Mouse (Mus musculus) bone marrow macrophage, adult 2 months (primary cell): ENCODE results near the gene Plekhm1. TPM values are rescaled to one million over a fixed set of nuclear protein-coding genes. Genes with fewer than 3 reads are reported as not detected.

Source experiments
- H3K27ac ChIP-seq: 2 replicates; pipeline ENCODE4 v1.5.1; 2012; ENCODE audit warnings: low read depth, low read length; ENCODE audit not compliant: insufficient read depth
- H3K4me1 ChIP-seq: 2 replicates; pipeline ENCODE4 v1.6.1; 2012; ENCODE audit warnings: low read length; ENCODE audit not compliant: control insufficient read depth, insufficient read depth
- H3K4me3 ChIP-seq: 2 replicates; pipeline ENCODE4 v1.5.1; 2012; ENCODE audit warnings: mild to moderate bottlenecking, low read length, moderate library complexity; ENCODE audit not compliant: insufficient read depth
- CTCF ChIP-seq: IDR thresholded peaks from 2 replicates; pipeline ENCODE4 v1.5.1; 2012; ENCODE audit warnings: low read depth, mild to moderate bottlenecking, low read length, moderate library complexity
- POLR2A ChIP-seq: IDR thresholded peaks from 2 replicates; pipeline ENCODE4 v1.6.1; 2012; ENCODE audit warnings: mild to moderate bottlenecking, low read depth, low read length, borderline replicate concordance
- polyA plus RNA-seq: library from polyadenylated mRNA; stranded (reverse); fragments of >200 nt; gene quantifications from 2 replicates; pipeline ENCODE4 v1.2.4, GENCODE M21; 2012; ENCODE audit not compliant: missing spikeins, insufficient read depth, insufficient read length

The Plekhm1 gene
- polyA plus RNA-seq, 1 experiment = 75.0 TPM

GRCm38 (mm10) chr11:103343881-103344280, 68.6 kb downstream of the Plekhm1 start:
- Histone ChIP-seq H3K4me3 (peak overlapping the region; percentile 27), H3K4me1 (peaks cover 51% of the 10 kb centered on the region), H3K27ac (no peak overlapping the region)
- TF ChIP-seq CTCF (no peak; the same call in 1 of the 2 replicates), POLR2A (no peak)

- no peak for TF ChIP-seq POLR2A
- TF ChIP-seq CTCF = no peak
- H3K4me1 ChIP-seq = peaks cover 51% of the 10 kb centered on the region
- no peak overlapping the region for H3K4me3 ChIP-seq
- H3K27ac ChIP-seq = no peak overlapping the region
Measured at GRCm38 (mm10) chr11:103343063-103343462, 69.4 kb downstream of the Plekhm1 start.

- TF ChIP-seq CTCF = no peak
- TF ChIP-seq POLR2A = no peak
- Histone ChIP-seq H3K4me1 (peaks cover 35% of the 10 kb centered on the region), H3K27ac (no peak overlapping the region)
Measured at GRCm38 (mm10) chr11:103340677-103341076, 71.8 kb downstream of the Plekhm1 start.

DNA sequence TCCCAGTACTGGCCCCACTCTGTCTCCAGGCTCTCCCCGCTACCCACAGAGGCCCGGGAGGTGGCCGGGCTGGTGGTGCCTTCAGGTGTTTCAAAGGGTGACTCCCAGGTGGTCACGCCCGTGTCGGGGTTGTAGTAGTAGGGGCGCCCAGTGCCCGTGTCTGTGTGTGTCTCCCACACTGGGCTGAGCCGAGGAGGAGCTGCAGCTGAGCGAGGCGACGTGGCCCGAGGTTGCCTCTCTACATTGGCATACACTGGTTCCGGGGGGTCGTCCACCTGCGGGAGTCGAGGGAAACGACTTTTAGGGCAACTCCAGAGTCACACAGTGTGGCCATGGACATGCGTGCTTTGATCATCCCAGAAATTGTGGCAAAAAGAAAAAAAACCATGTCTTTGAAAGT, 72.4 kb downstream of the Plekhm1 start:
- Histone ChIP-seq H3K27ac (no peak overlapping the region), H3K4me3 (no peak overlapping the region), H3K4me1 (peaks cover 29% of the 10 kb centered on the region)
- TF ChIP-seq POLR2A = no peak
- TF ChIP-seq CTCF = no peak

More at GRCm38 (mm10) chr11:103340677-103341076, 71.8 kb downstream of the Plekhm1 start:
- no peak overlapping the region for H3K4me3 ChIP-seq

GRCm38 (mm10) chr11:103339414-103340119, 72.9 kb downstream of the Plekhm1 start:
- no peak for TF ChIP-seq CTCF
- no peak for TF ChIP-seq POLR2A
- Histone ChIP-seq H3K4me1 (peaks cover 24% of the 10 kb centered on the region), H3K27ac (no peak overlapping the region), H3K4me3 (no peak overlapping the region)

GRCm38 (mm10) chr11:103338671-103339070, 73.8 kb downstream of the Plekhm1 start:
- TF ChIP-seq CTCF (no peak), POLR2A (no peak)
- Histone ChIP-seq H3K4me1 (peaks cover 15% of the 10 kb centered on the region), H3K27ac (no peak overlapping the region), H3K4me3 (no peak overlapping the region)

DNA sequence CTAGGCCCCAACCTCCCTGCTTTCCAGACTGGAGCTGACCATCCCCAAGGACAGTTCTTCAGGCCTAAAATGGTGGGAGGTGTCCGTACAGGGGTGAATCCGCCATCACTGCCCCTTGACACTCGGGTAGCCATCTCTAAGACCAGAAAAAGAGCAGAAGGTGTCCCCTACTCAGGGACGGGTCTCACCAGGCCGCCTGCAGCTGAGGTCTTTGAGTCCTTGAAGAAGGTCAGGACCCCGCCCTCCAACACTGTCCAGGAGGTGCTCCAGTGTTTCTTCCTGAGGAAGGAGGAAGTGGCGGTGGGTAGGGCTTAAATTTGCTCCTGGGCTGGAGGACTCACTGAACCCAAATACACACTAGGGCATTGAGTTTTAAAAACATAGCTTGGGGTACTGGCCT, 74.4 kb downstream of the Plekhm1 start:
- TF ChIP-seq CTCF = no peak
- no peak for TF ChIP-seq POLR2A
- Histone ChIP-seq H3K4me1 (peaks cover 9% of the 10 kb centered on the region), H3K4me3 (no peak overlapping the region), H3K27ac (no peak overlapping the region)

- no peak for TF ChIP-seq POLR2A
- no peak for TF ChIP-seq CTCF
- H3K27ac ChIP-seq = no peak overlapping the region
- H3K4me1 ChIP-seq = no peaks in the 10 kb centered on the region; the same call in 1 of the 2 replicates
- no peak overlapping the region for H3K4me3 ChIP-seq
Measured at GRCm38 (mm10) chr11:103337180-103337579, 75.3 kb downstream of the Plekhm1 start.

- Histone ChIP-seq H3K4me1 (no peaks in the 10 kb centered on the region), H3K4me3 (no peak overlapping the region), H3K27ac (no peak overlapping the region)
- TF ChIP-seq CTCF = no peak
Measured at GRCm38 (mm10) chr11:103335561-103335960, 76.9 kb downstream of the Plekhm1 start.

GRCm38 (mm10) chr11:103334925-103335324, 77.6 kb downstream of the Plekhm1 start:
- TF ChIP-seq POLR2A (no peak), CTCF (no peak)
- Histone ChIP-seq H3K27ac (no peak overlapping the region), H3K4me3 (no peak overlapping the region), H3K4me1 (no peaks in the 10 kb centered on the region)
